Mouse (Mus musculus): ENCODE data around the gene Batf.

GRCm38 (mm10) chr12:85747343-85747742, 60.9 kb downstream of the Batf start:
- TF ChIP-seq POLR2A (IDR thresholded peaks at IDR 0.05; ENCODE audit: insufficient read length, low read depth) (no peak), E2F4 (IDR thresholded peaks at IDR 0.05; ENCODE audit: insufficient read depth) (no peak)
